18 mouse cellular contexts compared by ENCODE assay signal in the genomic region with DNA sequence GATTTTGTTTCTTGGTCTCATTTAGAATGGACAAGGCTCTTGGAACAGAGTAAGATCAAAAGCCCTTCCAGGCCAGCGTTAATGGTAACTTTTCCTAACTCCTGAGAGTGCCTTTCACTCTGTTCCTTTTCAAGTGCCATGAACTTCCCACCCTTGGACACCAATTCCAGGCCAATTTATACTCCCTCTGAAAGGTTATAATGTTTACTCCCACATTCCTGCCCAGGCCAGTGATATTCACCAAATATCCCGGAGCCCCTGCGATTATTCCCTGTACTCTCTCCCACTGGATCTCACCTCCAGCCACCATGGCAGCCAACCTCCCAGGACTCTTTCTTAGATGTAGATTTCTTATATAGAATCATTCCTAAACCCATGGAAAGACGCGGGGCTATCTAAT.
"Had no signal": no experiment of that assay in that cellular context is flagged by ENCODE, and none has a peak within 500 bp of the region (broad histone marks: within the 10 kb centered on the region; RNA-seq: fewer than 3 reads in every experiment).

No protein-coding gene starts in this region.

- H3K27me3 ChIP-seq: liver, embryonic 12.5 days; liver, embryonic 15.5 days; lung, embryonic 15.5 days; megakaryocyte, embryonic 14.5 days; midbrain, embryonic 12.5 days had no signal

- H3K36me3 ChIP-seq: liver, embryonic 12.5 days; liver, embryonic 15.5 days; lung, embryonic 15.5 days; midbrain, embryonic 12.5 days had no signal

- ATAC-seq: intestine, postnatal 0 days; liver, embryonic 12.5 days had no signal

- H3K4me3 ChIP-seq: left cerebral cortex, adult 2 months; liver, embryonic 12.5 days; liver, embryonic 15.5 days; lung, embryonic 15.5 days; megakaryocyte, embryonic 14.5 days; midbrain, embryonic 12.5 days had no signal

- DNase-seq: kidney, adult 8-10 months; kidney, postnatal 36 days; layer of hippocampus, postnatal 36 days; left cerebral cortex, postnatal 4 days; liver; lung, adult 18-20 months; lung, postnatal 10 days; lung, postnatal 36 days; thymus, adult 18-20 months; thymus, postnatal 36 days had no signal

- H3K9ac ChIP-seq: liver, embryonic 12.5 days; liver, embryonic 15.5 days; lung, embryonic 15.5 days; midbrain, embryonic 12.5 days had no signal

- H3K27ac ChIP-seq: kidney, postnatal 0 days; left cerebral cortex, adult 2 months; liver, embryonic 12.5 days; liver, embryonic 15.5 days; lung, embryonic 15.5 days; midbrain, embryonic 12.5 days had no signal

- H3K4me1 ChIP-seq: liver, embryonic 12.5 days; liver, embryonic 15.5 days; lung, embryonic 15.5 days; megakaryocyte, embryonic 14.5 days had no signal

- H3K4me2 ChIP-seq: liver, embryonic 12.5 days; liver, embryonic 15.5 days; lung, embryonic 15.5 days; midbrain, embryonic 12.5 days had no signal

- H3K9me3 ChIP-seq: liver, embryonic 12.5 days; liver, embryonic 15.5 days; lung, embryonic 15.5 days; megakaryocyte, embryonic 14.5 days; midbrain, embryonic 12.5 days had no signal
